ENCODE assay signal across 9 mouse cellular contexts in genomic region chr17:85688911-85689806, GRCm38 (mm10). TPM values are rescaled to one million over a fixed set of nuclear protein-coding genes. Genes with fewer than 3 reads are reported as not detected.
A peak's percentile ranks its signal among the peaks of the same experiment; 100 is the strongest.
DNase-seq lines count a peak whose midpoint lies in the region; ATAC-seq and TF ChIP-seq lines count a peak whose summit lies in the region.
"Had no signal": no experiment of that assay in that cellular context is flagged by ENCODE, and none has a peak within 500 bp of the region (broad histone marks: within the 10 kb centered on the region; RNA-seq: fewer than 3 reads in every experiment).

No protein-coding gene starts in this region.

- TF ChIP-seq POLR2A in kidney, adult 2 months (IDR thresholded peaks at IDR 0.05; ENCODE audit: low read depth, low read length), result no peak

- 4% methylated on average over 35 of the region's 35 CpGs for WGBS in kidney, adult 2 months
- under 1% methylated on average over 35 of the region's 35 CpGs for WGBS in hindbrain, embryonic 13.5 days

- TF ChIP-seq CTCF in kidney, adult 2 months (conservative IDR thresholded peaks at IDR 0.05; ENCODE audit: insufficient read depth, insufficient read length, low read depth, low read length), result no peak
- TF ChIP-seq CTCF in gastrocnemius, adult 2 months (IDR thresholded peaks at IDR 0.05), result peak; percentile 27; the same call in 1 of the 2 replicates
- TF ChIP-seq CTCF in left cerebral cortex, adult 2 months (IDR thresholded peaks at IDR 0.05), result no peak

- H3K27ac ChIP-seq in kidney, adult 2 months (ENCODE audit: insufficient read depth, low read depth, low read length), result no peak overlapping the region
- H3K27ac ChIP-seq in gastrocnemius, adult 2 months, result peak overlapping the region; percentile 84
- no peak overlapping the region for H3K27ac ChIP-seq in hindbrain, embryonic 13.5 days
- H3K27ac ChIP-seq in left cerebral cortex, adult 2 months, result no peak overlapping the region

- no peak overlapping the region for H3K9ac ChIP-seq in hindbrain, embryonic 13.5 days

- peaks cover 5% of the 10 kb centered on the region; the same call in 1 of the 2 replicates for H3K4me1 ChIP-seq in kidney, adult 2 months (ENCODE audit: control insufficient read depth, insufficient read depth, low read length)
- H3K4me1 ChIP-seq in hindbrain, embryonic 13.5 days (replicated peaks), result peaks cover 19% of the 10 kb centered on the region

- peak overlapping the region; percentile 24 for H3K4me3 ChIP-seq in kidney, adult 2 months (ENCODE audit: insufficient read depth, low read depth, low read length)
- H3K4me3 ChIP-seq in gastrocnemius, adult 2 months, result peak overlapping the region; percentile 83
- peak overlapping the region; percentile 37 for H3K4me3 ChIP-seq in hindbrain, embryonic 13.5 days
- no peak overlapping the region for H3K4me3 ChIP-seq in left cerebral cortex, adult 2 months

- peak; percentile 17 for DNase-seq in kidney, adult 2 months
- DNase-seq in kidney, adult 8-10 months, result no peak
- peak; percentile 81 for DNase-seq in gastrocnemius, adult 2 months
- peak; percentile 28 for DNase-seq in lung, postnatal 14 days
- no peak for DNase-seq in adipocyte (ENCODE audit: low spot score)
- DNase-seq in ovary, postnatal 14 days (ENCODE audit: low spot score), result no peak
- no peak for DNase-seq in left cerebral cortex, adult 2 months (ENCODE audit: extremely low spot score in 1 of 2, low spot score in 2 of 2)

- peak overlapping the region; percentile 52 for H3K4me2 ChIP-seq in hindbrain, embryonic 13.5 days

- H3K36me3 ChIP-seq in kidney, adult 2 months (ENCODE audit: control insufficient read depth, insufficient read depth, low read length), result no peaks in the 10 kb centered on the region
- no peaks in the 10 kb centered on the region for H3K36me3 ChIP-seq in hindbrain, embryonic 13.5 days

- intact Hi-C loops in gastrocnemius, adult 2 months (cut with DNase I), result loop anchor here (10.0 kb wide), 1 partner anchor 346 kb away; no protein-coding TSS in a partner anchor
- intact Hi-C loops in left cerebral cortex, adult 2 months (cut with DNase I), result loop anchor here (5.0 kb wide), 2 partner anchors 67 to 202 kb away; no protein-coding TSS in a partner anchor

- ATAC-seq in hindbrain, embryonic 13.5 days (ENCODE audit: low FRiP score), result no peak

- peaks cover 9% of the 10 kb centered on the region for H3K27me3 ChIP-seq in kidney, adult 2 months (replicated peaks; ENCODE audit: control insufficient read depth, insufficient read depth, low read length)
- H3K27me3 ChIP-seq in hindbrain, embryonic 13.5 days, result peaks cover 99% of the 10 kb centered on the region

- H3K9me3 ChIP-seq in hindbrain, embryonic 13.5 days, result no peaks in the 10 kb centered on the region

RNA-seq across cellular contexts. Expression of gene Six2, which starts 1.1 kb away (rescaled TPM):
- 0.11 TPM in 1 of 2 replicates, not detected in the other for polyA plus RNA-seq in kidney, adult 2 months (2012; rRNA removed)
- 10 to 100 TPM; 10.6 to 29.0 TPM for total RNA-seq in gastrocnemius, adult 2 months (2021)
- polyA plus RNA-seq in hindbrain, embryonic 13.5 days (2015; fragmentation: Nextera tagmentation; extraction: Ambion mirVana), result 1.0 and 1.1 TPM in 2 replicates
- under 1 TPM; 0.70 to 0.75 TPM for total RNA-seq in left cerebral cortex, adult 2 months (2021)
- total RNA-seq: hematopoietic stem cell, adult 5-6 weeks had no signal

Comparison
In these comparisons a context has a peak if more than half of its experiments do, and no peak if none do; other contexts are left out.
1. DNase-seq: peak in kidney, adult 2 months (single experiment), gastrocnemius, adult 2 months (single experiment) and lung, postnatal 14 days (single experiment); none in kidney, adult 8-10 months (0 of 2), adipocyte (single experiment), ovary, postnatal 14 days (single experiment) and left cerebral cortex, adult 2 months (0 of 2).
2. RNA of gene Six2, which starts 1.1 kb away (total RNA-seq): 10.6 to 29.0 TPM in gastrocnemius, adult 2 months; 0.70 to 0.75 TPM in left cerebral cortex, adult 2 months; every median in the first group is over 4 times any median in the second.